Mouse (Mus musculus) central nervous system, embryonic 11.5 days (tissue): ENCODE measurements around the gene Zfp398. TPM values are rescaled to one million over a fixed set of nuclear protein-coding genes. Genes with fewer than 3 reads are reported as not detected.

ENCODE experiments used
- polyA plus RNA-seq: library from polyadenylated mRNA; depleted of rRNA; stranded (reverse); fragments of >200 nt; gene quantifications from 2 replicates; pipeline ENCODE4 v1.2.3, GENCODE M21; 2012; rRNA removed

The Zfp398 gene
- 8.0 and 11.0 TPM in 2 replicates for polyA plus RNA-seq

DNA sequence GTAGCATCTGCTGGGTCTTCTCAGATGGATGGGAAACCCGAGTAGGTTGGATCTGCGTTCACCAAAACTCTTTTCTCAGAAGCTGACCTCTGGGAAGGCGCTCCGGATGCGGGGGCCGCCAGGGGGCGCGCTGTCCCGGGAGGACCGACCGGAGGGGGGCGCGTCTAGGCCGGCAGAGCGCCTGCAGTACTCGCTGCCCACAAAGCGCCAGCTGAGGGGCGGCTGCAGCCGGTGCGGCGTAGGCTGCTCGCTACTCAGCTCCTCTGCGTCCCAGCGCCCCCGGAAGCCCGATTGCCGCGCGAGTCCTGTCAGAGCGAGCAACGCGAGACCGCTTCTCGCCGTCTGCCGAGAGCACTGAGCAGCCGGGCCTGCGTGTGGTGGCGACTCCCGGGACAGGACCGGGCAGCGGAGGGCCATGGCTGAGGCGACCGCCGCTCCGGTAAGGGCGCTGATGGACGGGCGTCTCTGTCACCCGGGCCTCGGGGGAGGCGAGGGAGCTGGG lies at the start of gene Zfp398:
Gene Zfp398 (plus strand): TSS at position 180 of the 502 bp plus-strand sequence.

DNA sequence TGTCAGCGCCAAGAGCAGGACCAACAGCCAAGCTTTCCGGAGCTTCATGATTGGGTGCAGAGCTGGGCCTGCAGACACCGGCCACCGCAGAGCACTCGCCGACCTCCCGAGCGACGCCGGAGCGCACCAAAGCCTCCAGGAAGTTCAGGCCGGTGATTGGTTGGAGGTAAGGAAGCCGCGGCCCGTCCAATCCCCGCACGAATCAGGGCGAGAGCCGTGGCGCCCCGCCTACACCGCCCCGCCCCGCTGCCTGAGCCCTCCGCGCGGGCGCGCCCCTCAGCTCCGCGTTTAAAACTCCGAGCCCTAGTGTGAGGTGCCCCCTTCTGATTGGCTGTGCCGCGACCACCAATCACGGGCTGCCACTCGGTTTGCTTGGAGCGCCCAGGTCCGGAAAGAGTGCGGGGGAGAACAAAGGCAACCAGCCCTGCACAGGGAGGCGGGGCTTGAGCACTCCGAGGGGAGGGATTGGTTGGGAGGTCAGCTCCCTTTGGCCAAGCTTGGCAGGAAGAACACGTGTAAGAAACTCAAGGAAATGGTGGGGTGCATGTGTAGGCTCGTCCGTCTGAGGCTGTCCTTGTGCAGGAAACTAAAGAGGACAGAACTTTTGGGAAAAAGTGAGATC lies 22.1 kb upstream of the Zfp398 start, which contains the start of gene Pdia4:
Gene Pdia4 (minus strand): TSS at position 174 of the 622 bp plus-strand sequence.

DNA sequence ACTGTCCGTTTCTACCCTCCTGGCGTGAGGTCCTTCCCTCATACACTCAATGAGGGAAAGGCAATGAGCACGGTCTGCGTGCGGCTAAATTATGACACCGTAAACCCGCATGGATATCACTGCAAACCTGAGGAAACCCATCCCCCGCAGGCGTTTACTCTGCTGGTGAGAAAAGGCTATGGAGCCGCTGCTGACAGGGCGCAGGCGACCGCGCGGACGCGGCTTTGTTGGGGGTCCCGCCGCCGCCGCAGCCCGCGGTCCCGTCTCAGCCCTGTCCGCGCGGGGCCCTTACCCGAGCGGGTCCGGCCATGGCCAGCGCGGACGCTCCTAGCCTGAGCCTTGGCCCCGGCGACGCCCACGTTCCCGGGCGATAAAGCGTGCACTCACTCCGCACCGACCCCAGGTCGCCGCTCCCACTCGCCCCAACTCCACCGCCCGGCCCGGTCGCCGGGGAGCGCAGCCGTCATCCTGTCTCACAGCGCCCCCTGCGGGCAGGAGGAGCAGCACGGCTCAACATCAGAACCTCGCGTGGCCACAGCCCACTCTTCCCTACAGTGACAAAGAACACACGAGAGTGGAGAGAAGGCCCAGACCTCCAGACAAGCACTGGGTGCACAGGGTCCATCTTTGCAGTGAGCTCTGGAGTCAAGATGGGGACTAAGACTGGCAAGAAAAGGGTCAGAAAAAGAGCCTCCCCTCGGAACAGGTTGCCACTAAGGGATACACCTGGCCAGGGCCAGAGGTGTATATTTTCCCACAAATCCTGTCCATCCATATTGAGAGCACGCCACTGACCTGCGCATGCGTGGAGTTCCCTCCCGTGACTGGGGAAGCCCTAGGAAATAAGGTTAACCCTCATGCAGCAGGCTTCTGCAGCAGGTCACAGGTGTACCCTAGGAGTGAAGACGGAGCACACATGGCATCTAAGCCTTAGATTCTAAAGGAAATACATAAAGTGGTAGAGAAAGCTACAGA lies 5.1 kb upstream of the Zfp398 start, which contains the start of gene Zfp786:
Gene Zfp786 (minus strand): TSS at position 764 of the 975 bp plus-strand sequence.

DNA sequence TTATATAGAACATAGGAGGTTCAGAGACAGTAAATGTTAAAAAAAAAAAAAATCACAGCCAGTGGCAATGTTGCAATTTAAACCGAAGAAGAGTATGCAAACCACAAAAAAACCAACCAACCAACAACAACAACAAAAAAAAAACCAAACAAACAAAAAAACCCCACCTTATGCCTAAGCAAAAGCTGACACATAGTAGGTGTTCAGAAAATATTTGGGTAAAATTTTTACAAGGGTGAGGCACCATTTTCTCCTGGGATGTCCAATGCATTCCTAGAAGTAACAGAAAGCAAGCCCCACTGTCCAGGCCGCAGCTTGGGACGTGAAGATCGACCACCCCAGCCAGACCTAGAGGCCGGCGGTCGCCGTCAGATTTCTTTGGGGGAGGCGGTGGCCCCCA lies 41.6 kb downstream of the Zfp398 start, which contains the start of gene Zfp282:
Gene Zfp282 (plus strand): TSS at position 147 of the 400 bp plus-strand sequence.

DNA sequence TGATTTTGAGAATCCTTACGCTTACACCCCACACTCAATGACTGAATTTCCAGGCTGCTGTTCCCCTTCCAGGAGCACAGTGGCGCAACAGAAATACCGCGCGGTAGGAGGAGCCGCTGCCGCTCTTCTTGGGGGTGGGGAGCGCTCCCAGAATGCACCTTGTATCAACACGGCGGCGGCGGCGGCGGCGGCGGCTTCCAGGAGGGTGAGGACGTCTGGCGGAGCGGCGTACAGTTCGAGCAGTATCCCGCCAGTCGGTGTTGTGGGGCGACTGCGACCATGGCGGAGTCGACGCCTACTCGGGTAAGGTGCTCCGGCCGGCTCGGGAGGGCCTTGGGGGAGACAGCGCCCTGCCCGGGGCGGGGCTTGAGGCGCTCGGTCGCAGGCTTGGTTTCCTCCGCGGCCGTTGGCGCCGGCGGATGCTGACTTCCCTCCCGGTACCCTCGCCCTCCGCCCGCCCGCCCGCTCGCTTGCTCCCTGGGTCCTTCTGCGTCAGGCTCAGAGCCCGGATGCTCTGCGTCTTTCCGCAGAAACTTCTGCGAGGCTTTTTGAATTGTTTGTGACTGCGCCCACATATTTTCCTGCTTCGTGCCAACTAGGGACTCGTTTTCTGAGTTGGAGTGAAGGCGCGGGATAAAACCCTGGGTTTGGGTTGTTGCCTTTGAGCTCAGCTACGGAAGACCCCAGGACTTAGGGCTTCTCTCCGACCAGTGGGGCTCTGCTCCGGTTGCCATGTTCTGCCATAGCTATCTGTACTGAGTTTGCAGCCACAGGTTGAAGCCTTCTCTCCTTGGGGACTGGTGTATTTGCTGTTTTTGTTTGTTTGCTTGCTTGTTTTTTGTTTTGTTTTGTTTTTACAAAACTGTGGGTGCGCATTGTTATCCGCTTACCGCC lies 85.2 kb downstream of the Zfp398 start, which contains the start of gene Zfp212:
Gene Zfp212 (plus strand): TSS at position 30 of the 894 bp plus-strand sequence.

Other genes starting within 250 kb of the Zfp398 start
- 301 and 305 TPM in 2 replicates for gene Ezh2, start 240.3 kb upstream of the Zfp398 start, polyA plus RNA-seq
- 143 and 152 TPM in 2 replicates for gene Pdia4, start 22.2 kb upstream of the Zfp398 start, polyA plus RNA-seq
- 2.8 and 3.6 TPM in 2 replicates for gene Zfp786, start 4.8 kb upstream of the Zfp398 start, polyA plus RNA-seq
- 15.2 and 17.5 TPM in 2 replicates for gene Zfp282, start 41.5 kb downstream of the Zfp398 start, polyA plus RNA-seq
- 17.9 and 22.8 TPM in 2 replicates for gene Zfp212, start 84.8 kb downstream of the Zfp398 start, polyA plus RNA-seq
- 9.8 and 14.5 TPM in 2 replicates for gene Zfp956, start 117.7 kb downstream of the Zfp398 start, polyA plus RNA-seq
- gene Zfp777, start 213.2 kb downstream of the Zfp398 start, polyA plus RNA-seq, result 15.6 and 18.7 TPM in 2 replicates